Mouse (Mus musculus): ENCODE measurements around the gene AY761184.
"Not testable (repeated sequence)": the region's sequence is repeated elsewhere in the genome, so short reads cannot be mapped to it uniquely, and the experiment has no call there.

- not testable (repeated sequence) for TF ChIP-seq CTCF (conservative IDR thresholded peaks at IDR 0.05; ENCODE audit: low read length); NANOG (IDR thresholded peaks at IDR 0.05; ENCODE audit: borderline replicate concordance, low read length); POU5F1 (IDR thresholded peaks at IDR 0.05; ENCODE audit: borderline replicate concordance, low read length)
Observed at GRCm38 (mm10) chr8:21703545-21703944, at the start of gene AY761184.

All from E14TG2a.4 (cell line).